Mouse (Mus musculus): ENCODE measurements around the gene Akt2.
A peak's percentile ranks its signal among the peaks of the same experiment; 100 is the strongest.

Gene Akt2

DNA sequence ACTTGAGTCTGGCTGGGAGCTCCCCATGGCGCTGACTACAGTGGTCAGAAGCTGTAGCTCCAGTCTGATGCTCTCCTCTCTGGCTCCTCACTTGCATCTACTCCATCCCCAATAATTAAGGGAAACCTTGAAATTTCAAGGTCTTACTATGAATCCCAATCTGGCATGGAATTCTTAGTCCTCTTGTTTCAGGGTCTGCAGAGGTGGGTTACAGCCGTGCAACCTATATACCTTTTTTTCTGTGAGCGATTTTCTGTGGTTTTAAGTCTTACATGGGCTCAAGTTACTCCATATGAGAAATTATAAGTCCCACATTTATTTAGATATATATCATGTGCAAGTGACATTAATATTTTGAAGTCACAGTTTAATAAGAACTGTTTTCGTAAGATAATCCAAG lies 1.3 kb upstream of the Akt2 start:
- no peak for DNase-seq

DNA sequence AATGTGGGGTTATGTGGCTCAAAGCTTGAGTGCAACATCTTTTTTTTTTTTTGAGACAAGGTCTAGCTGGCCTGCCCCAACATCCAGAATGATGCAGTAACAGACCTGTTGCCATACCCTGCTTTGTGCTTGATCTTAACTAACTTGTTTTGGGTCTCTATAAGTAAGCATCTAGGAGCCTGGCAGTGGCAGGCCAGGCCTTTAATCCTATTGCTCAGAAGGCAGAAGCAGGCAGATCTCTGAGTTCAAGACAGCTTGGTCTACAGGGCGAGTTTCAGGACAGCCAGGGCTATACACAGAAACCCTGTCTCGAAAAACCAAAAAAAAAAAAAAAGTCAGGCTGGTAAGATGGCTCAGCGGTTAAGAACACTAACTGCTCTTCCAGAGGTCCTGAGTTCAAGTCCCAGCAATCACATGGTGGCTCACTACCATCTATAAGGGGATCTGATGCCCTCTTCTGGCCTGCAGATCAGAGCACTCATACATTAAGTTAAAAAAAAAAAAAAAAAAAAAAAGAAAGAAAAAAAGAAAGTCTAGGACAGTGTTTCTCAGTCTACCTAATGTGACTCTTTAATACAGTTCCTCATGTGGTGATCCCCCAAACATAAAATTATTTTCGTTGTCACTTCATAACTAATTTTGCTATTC lies 662 bp upstream of the Akt2 start:
- peak in 1 of 2 experiments; percentile 46 for DNase-seq

DNA sequence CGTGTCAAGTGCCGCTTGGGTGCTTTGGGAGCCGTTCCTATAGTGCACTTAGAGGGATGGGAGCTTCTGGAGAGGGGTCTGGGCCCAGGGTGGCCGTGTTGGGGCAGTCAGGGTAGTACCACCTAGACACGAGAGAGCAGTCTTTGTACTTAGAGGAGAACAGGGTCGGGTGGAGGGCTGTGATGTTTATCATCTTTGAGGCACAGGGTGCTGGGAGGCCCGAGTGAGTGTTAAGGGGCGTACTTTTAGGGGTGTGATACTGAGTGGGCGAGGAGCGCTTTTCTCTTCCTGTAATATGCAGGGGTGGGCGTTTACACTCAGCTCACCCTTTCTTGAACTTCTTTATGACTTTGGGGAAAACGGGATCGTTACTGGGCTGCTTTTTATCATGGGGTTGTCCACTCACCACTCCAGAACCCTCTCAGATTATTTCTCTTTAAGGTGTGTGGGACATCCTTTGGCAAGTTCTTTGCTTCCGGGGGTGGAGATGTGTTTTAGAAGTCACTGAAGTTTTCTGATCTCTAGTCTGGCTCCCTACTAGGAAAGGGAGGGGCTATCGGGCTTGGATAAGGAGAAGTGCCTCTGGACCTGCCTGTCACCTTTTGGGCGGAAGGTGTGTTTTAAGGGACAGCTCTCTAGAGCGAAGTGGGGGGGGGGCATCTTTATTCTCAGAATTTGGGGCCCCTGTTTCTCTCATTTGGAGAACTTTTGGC lies 1.0 kb downstream of the Akt2 start:
- peak in 1 of 2 experiments; percentile 53 for DNase-seq

DNA sequence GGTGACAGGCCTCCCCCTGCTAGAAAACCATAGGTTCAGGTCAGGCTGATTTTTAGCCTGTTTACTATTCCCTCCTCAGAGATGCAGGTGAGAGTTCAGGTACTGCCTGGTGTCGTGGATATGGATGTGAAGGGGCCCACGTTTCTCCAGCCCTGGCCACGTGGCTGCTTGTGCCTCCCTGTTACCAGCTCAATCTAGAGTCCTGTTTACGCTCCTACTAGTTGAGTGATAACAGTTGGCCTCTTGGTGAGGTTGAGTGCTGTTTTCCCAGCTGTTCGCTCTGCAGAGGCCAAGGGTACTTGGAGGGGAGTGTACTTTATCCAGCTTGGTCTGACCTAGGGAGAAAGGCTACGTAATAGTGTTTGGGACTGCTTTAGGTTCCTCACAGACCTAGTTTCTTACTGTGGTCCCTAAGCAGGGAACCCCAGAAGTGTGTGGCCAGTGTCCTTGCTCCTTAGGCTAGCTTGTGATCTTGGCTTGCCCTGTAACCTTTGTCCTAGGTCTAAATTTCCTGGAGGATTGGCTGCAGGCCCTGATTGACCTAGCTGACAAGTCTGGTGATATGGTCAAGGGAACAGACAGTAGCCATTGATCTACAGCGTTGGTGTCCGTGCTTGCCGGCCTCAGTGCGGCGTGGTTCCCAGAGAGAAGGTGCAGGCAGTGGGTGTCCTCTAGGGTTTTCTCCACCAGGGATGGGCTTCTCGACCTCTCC lies 1.7 kb downstream of the Akt2 start:
- DNase-seq: peak in 1 of 2 experiments; percentile 41

DNA sequence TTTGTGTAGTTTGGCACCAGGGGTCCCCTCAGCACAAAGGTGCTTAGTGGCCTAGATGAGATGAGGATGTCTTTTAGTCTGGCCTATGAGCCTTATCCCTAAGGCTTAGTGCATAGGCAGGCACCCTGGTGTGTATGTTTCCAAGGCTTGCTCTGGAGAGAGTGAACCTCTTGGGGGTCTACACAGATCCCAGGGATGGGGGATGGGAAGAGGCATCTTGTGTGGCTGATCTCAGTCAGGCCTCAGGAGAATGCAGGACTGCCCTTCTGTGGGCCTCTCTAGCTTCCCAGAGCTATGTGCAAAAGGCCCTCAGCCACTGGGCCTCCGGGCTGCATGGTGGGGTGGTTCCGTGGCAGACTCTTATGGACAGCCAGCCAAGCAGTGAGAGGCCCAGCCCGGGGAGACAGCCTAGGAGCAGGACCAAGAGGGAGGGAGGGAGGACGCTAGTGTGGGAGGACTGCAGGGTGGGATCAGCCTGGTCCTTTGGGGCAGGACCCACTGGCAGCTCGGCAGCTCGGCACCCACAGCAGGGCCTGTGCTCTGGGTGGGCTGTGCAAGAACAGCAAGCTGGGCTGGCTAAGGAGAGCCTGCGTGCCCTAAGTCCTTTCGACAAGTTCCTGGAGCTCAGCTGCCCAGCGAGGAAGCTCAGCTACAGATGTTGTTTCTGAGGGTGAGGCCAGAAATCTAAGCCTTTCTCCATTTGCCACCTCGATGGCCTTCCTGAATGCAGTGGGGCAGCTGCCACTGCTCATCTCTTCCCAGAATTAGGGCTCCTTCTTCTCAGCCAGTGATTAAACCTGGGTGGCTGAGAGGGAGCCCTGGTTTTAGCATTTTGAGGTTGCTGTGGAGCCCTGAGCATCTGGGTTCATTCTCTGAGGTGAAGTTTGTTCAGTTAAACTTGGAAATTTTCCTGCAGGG lies 5.5 kb downstream of the Akt2 start:
- DNase-seq: peak; percentile 49 to 53

DNA sequence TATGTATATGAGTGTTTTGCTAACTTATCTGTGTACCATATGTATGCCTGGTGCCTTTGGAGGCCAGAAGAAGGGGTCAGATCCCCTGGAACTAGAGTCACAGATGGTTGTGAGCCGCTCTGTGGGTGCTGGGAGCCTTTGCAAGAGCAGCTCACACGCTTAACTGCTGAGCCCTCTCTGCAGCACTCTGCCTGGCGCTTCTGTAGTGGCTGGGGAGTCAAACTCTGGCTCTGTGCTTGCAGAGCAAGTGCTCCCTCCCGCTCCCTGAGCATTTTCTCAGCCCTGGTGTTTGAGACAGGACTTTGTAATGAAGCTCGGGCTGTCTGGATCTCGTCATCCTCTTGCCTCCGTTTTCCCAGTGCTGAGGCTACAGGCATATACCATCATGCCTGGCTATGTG lies 6.7 kb downstream of the Akt2 start:
- DNase-seq: peak; percentile 40 to 51

DNA sequence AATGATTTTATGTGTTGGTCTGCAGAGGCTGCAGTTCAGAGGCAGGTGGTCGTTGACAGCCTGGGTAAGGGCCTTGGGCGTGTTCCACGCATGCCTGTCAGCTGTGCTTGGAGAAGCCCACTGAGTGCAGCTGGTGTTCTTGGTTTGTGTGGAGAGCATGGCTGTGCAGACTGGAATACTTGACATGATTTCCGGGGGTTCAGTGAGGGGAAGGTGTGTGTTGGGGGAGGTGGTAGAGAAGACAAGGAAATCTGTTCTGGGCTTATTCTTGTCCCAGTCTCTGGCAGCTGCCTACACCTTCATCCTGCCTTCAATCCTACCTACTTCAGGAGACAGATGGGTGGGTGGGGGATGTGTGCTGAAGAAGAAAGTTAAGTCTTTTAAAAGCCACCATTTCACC lies 10.3 kb downstream of the Akt2 start:
- DNase-seq: peak in 1 of 2 experiments; percentile 45

DNA sequence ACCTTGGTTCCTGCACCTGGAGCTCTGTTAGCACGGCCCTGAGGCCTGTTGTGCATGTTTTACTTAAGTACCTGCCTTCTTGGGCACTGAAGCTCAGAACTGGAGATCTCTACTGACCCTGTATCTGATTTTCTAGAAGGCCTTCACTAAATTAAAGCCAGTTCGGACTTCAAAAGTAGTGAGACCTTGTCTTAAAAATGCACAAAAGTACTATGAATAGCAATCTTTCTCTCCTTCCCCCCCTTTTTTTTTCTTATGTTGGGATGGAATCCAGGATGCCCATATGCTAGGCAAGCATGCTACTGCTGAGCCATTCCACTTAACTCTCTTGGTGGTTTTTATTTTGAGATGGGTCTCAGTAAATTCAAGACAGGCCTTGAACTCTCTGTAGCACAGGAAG lies 10.8 kb downstream of the Akt2 start:
- no peak for DNase-seq

DNA sequence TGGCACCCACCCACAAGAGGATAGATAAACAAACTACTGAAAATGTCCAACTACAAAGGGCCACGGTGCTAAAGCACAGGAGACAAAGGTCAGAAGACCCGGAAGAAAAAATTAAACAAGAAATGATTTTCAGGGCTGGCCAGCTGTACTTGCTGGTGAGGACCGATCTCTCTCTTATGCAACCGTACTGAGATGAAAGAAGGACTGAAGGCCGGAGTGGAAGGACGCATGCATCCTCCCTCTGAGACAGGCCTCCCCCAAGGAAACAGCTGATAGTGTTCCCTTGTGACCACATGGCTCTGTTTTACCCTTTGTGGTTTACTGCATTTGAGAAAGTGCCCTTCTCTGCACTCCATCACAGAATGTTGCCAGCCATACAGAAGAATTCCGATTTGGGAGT lies 11.5 kb downstream of the Akt2 start:
- DNase-seq: no peak

DNA sequence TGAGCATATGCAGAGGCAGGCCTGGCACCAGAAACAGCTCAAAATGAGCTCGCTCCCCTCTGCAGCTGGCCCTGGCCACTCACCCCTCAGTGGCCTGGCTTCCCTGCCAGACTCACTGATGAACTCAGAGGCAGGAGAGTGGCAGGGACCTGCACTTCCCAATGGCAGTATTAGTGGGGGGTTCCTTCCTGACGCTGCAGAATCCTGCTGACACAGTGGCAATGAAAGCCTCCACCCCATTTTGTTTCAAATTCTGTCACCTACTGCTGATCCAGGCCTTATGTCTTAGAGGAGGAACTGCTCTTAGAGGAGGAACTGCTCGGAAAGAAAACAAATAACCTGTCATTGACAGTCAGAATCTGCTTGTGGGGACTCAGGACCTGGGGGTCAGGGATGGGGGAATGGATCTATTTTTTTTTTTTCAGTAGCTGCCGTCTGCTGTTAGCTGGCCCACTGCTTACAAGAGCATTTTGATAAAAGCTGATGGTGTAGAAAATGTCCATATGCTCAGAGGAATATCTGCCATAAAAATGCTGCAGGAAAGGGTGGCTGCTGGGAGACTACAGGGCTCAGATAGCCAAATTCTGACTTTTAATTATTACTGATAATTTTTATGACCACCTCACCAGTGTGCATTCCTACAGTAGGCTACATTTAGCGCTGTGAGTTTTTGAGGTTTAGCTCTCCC lies 13.5 kb downstream of the Akt2 start:
- DNase-seq: peak; percentile 76

DNA sequence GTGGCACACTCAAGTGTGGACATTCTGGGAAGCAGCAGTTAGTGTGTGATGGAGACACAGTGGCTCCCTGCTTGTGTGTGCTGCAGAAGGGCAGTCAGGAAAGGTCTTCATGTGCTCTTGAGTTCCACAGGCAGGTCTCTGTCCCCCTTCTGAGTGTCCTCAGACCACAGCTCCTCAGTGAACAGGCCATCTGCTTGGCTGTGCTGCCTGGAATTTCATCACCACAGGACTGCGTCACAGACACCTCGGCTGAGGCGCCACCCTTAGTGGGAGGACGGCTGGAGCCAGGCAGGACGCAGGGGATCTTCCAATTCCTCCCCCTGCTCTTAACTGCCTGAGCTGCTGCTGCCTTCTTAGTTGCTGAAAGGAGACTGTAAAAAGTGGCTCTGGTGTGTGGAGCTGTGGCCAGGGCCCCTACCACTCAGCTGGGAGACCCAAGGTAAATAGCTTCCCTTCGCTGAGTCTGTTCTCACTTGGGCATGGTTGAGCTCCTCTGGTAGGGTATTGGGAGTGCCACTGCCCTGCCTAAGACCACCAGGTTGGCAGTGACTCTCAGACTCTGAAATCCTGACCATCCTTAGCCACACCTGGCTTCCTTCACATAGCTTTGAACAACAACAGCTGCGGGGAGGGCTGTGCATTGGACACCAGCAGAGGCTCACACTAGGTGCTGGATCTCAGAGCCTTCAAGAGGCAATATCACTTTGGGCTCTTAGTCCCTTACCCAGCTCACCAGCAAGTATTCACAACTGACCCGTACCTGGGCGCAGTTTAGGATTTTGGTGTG lies 14.3 kb downstream of the Akt2 start:
- peak; percentile 85 to 86 for DNase-seq

DNA sequence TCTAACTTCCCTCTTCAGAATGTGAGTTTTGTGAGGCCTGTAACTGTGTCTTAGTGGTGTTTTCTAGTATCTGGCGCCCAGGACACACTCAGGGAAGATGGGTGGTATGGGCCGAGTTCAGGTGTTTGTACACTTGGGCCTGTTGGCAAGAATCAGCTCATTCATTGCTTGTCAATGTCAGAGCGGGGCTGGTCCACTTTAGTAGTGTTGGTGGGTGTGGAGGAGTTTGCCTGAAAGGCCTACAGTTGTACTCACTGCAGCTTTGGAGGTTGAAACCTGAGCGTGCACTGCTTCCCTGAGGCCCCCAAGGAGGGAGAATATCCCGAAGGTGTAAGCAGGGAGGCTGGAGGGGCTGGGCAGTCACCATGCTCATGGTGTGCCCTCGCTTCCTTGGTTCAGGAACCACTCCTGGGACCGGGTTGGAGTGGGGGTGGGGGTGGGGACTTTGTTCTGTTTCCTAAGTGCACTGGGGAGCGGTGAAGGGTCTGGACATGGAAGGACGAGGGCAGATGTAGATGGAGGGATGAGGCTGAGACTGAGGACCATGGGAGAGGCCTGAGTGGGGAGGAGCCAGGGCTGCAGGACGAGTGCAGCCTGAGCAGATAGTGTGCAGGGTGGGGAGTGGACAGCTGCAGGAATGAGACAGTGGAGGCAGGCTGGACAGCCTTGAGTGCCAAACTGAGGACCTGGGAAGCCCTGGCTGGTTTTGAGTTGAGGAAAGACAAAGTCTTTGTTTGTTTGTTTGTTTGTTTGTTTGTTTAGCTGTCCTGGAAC lies 15.3 kb downstream of the Akt2 start:
- DNase-seq: peak; percentile 47 to 50

DNA sequence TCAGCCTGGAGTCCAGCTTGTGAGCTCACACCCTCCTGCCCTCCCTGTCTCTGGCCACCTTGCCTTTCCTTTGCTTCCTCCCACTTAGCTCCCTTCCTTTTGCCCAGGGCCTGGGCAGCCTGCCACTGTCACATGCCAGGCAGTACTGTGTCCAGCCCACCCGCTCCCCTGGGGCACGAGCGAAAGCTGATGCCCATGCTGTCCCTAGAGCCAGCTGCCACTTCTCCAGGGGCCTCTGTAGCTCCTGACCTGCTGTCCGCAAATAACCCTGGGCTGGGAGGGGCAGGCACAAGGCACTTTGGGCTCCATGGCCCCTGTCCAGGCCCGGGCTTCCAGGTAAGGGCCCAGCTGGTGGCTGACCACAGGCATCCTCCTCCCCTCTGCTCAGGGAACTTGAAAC lies 16.2 kb downstream of the Akt2 start:
- DNase-seq: peak; percentile 94 to 96

DNA sequence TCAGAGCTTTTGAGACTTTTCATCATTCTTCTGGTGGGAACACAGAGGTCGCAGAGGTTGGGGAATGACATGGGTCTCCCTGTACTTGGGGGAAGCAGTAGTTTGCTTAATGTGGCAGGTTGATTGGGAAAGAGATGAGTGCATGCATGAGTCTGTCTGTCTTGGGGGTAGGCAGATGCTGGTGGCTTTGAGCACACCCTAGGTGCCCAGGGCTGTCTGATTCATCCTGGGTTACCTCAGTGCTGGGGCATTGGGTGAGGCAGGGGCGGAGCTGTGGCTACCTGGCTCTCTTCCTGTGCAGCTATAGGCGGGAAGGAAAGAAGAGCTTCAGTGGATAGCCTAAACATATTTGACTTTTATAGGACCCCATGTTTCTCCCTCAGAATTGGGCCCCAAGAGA lies 16.8 kb downstream of the Akt2 start:
- DNase-seq: peak in 1 of 2 experiments; percentile 55

DNA sequence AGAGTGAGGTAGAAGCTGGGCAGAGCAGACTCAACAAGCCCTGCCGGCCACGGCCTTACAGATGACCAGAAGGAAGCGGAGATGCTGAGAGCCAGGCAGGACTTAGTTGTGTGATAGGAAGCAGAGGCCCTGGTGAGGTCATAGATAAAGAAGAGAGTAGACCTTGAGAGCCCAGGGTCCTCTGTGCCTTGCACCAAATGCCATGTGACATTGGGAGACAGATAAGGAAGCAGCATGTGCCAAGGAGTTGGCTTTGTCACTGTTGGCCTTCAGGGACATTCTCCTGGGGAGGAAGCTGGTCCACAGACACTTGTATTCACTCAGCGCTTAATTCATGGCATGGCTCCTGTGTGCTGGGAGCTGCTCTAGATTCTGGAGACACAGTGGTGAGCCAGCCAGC lies 17.9 kb downstream of the Akt2 start:
- peak; percentile 41 to 55 for DNase-seq

DNA sequence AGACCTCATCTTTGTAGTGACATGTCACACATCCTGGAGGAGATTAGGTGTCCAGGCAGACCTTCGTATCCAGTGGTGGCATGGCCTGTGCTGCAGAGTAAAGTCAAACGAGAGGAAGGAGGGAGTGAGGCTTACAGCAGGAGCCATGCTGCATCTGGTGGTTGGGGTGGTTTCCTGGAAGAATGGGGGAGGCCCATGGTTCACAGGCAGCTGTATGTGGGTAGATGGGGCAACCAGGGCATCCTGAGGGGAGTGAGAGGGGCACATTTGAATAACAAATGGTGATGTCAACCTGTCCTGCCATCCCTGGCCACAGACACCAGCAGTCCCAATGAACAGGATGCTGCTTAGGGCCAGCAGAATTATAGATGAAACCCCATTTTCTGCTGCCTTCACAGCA lies 18.3 kb downstream of the Akt2 start:
- DNase-seq: no peak

DNA sequence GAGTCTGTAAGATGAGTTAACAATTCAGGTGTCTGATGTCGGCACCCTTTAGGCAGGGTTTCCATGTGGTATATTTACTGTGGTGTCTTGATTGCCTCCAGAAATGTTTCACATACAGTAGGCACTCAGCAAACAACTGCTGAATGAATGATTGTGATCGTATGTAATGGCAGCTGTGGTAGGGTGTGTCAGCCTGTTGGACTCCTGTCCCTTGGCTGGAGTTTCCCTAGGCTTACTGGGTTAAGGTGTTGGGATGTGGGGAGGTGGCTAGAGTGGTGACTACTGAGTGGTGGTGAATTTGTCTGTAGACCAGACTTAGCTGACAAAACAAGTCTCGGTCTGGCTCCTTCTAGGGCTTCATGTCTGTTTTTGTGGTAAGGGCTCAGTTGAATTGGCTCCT lies 19.0 kb downstream of the Akt2 start:
- DNase-seq: peak in 1 of 2 experiments; percentile 43

DNA sequence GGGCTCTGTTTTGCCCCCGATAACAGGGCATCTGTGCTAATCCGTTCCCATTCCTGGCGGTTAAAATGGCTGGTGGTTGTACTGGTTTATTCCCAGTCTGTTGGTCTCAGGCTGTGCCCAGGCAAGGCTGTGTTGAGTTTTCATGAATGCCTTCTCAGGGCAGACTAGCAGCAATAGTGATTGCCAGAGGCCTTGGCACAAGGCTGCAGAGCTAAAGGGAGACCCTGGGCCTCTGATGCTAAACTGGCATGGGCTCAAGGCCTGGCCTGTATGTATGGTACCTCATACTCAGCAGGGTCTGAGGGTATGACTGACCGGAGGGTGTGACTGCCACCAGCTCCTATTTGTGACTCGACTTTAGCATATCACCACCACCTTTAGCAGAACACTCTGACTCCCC lies 19.5 kb downstream of the Akt2 start:
- DNase-seq: peak in 1 of 2 experiments; percentile 35

DNA sequence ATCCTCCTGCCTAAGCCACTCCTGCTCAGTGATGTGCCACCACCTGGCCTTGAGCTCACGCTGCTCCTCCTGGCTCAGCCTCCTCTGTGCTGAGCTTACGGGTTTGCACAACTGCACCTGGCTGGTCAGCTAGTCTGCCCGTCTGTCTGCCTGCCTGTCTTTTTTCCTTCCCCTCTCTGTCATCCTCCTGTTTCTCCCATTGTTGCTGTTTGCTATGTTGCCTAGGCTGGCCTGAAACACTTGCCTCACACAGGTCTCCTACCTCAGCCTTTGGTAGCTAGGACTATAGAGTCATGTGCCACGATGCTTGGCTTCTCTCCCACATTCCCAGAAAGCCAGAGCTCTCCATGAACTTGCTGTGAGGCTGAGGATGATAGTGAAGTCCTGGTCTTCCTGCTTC lies 21.6 kb downstream of the Akt2 start:
- DNase-seq: peak; percentile 58 to 61

DNA sequence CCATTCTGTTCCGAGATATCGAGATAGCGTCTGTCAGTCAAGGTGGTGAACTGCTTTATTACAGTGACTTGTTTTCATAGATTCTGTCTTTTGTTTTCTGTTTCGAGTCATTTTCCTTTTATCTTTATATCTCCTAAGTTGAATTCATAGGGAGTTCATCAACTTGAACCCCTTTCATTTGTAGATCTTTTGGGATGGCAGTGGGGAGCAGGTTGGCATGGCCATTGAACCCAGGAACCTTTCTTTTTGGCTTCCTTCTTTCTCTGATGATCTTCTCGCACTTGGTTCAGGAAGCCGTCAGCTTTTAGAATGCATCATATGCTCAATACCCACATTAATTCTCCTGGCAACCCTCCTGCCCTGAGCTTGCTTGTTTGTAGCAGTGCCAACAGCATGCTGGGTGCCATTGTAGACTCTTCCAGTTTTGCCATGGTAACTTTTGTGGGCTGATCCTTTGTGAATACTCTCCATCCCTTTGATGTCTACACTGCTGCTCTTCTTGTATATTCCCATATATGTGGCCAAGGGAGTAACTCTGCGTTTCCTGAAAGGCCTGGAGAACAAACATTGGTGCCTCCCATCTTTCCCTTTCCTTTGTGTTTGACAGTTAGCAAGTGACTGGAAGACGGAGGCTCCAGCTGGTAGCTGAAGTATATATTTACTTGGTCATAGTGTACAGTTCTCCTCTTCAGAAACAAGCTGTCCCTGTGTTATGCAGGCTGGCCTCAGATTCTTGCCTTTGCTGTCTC lies 22.6 kb downstream of the Akt2 start:
- DNase-seq: peak; percentile 77 to 84

Data from cerebellum, postnatal 25 days (tissue).